Mouse (Mus musculus): ENCODE data around the gene Arhgdib. TPM values are rescaled to one million over a fixed set of nuclear protein-coding genes. Genes with fewer than 3 reads are reported as not detected.
A peak's percentile ranks its signal among the peaks of the same experiment; 100 is the strongest.
"Not testable (repeated sequence)": the region's sequence is repeated elsewhere in the genome, so short reads cannot be mapped to it uniquely, and the experiment has no call there.

Gene Arhgdib
- total RNA-seq, 2 experiments from 2014 or later, result 203 to 207 TPM

DNA sequence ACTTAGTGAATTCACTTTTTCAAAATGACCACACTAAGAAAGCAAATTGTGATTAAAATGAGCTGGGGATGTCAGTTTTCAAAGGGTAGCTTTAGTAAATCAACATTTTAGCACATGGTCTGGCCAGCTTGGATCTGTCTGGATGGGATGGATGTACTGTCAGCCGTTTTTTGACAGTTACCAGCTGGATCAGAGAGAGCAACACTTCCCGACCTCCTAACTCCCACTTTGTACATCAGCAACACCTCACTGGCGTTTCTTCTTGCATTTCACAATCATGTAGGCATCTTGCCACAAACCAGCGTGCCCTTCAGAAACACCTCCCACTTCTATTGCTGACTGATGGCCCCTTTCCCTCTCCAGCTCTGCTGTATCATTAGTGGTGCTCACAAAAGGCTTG, 43.5 kb downstream of the Arhgdib start:
- ATAC-seq (replicated peaks; ENCODE audit: low FRiP score, low TSS enrichment, poor library complexity, severe bottlenecking), result no peak

DNA sequence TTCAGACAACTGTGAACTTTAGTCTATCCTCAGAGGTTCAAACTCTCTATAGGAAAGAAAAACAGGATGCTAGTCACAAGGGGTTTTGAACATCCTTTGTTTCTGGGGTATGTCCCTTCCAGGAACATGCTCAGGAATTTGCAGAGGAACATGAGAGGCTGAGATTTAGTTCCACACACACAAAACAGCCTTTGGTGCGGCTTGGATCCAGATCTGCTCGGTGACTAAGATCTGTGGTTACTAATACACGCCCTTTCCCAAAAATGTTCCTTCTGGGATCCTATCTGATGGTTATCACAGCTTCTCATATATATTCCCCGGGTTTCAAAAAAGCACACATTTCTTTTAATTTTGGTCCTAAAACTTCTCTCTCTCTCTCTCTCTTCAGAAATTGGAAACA, 43.9 kb downstream of the Arhgdib start:
- ATAC-seq (replicated peaks; ENCODE audit: low FRiP score, low TSS enrichment, poor library complexity, severe bottlenecking), result no peak

DNA sequence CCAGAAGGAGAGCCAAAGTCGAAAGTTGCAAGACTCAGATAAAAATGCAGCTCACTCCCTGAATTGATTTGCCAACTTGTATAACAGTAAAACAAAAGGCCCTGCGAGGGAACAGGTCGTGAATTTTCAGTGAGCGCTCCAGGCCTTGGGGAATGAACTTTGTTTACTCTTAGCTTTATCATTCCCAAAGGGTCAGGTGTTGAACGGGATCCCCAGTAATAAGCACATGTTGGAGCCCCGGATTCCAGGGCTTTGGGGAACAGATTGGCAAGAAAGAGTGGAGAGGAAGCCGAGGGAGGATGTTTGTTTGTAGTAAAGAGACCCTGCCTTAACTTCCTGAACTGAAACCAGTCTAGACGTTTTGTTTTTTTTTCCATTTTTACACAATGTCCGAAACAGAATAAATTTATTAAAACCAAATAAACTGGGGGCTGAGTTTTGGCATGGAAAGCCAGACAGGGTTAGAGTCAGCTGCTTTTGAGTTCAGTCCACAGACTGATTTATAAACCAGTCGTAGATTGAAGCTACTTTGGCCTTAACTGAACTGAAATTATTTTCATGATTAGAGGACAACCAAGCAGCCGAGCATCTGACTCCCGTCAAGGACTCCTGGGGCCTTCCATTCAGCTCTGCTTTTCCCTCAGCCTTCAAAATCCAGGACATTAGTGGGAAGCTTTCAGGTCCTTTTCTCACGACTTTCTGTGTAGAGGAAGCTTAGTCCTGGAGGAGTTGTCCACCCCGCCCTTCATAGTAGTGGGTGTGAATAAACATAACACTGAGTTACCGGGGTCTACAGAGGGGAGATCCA, 47.0 kb downstream of the Arhgdib start:
- ATAC-seq (replicated peaks; ENCODE audit: low FRiP score, low TSS enrichment, poor library complexity, severe bottlenecking), result no peak

DNA sequence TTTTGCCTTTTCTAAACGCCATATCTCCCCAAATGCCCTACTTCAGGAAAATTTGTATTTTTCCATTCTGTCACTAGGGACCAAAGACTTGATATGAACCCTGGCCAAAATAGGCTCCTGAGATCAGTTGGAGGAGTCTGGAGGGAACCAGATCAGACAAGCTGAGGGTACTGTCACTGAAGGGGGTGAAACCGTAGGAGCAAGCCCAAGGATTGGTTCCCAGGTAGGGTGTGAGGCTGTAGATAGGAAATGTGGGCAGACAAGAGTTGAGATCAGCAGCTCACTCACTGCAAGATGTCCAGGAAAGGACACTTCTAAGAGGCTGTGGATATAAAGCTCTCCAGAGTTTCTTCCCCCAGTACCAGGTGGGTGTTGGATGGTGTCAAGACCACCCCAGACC, 49.7 kb downstream of the Arhgdib start:
- peak; percentile 90 for ATAC-seq (replicated peaks; ENCODE audit: low FRiP score, low TSS enrichment, poor library complexity, severe bottlenecking)

DNA sequence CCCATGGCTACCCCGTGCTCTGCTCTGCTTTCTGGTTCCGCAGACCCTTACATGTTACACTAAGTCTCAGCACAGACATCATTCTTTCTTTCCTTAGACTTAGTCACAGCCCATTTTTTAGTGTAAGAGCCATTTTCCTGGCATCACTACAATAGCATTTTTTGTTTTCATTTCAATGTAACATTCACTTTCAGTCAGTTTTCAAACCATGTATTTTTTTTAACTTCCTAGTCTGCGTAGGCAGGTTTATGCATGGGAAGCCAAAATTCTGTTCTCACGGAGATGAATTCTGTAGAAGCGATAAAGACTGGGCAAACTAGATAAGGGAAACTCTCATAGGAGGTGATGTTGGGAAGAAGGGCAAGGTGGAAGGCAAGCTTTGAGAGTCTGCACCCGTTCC, 52.1 kb downstream of the Arhgdib start:
- ATAC-seq (replicated peaks; ENCODE audit: low FRiP score, low TSS enrichment, poor library complexity, severe bottlenecking), result no peak

DNA sequence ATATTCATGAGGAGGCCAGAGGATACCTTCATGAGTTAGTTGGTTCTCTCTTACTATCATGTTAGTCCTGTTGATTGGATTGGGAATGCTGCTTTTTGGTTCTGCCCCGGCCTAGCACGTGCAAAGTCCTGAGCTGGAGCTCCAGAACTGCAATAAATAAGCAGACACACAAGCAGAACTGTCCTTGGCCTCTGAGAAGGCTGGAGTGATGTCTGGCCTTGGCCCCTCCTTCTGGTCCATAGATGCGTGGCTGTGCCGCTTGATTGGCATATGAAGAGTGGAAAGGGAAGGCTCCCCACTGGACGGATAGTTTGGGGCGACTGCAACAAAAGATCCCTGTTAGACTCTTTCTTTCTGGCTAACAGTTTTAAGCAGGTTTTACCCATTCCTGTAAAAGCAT, 52.6 kb downstream of the Arhgdib start:
- no peak for ATAC-seq (replicated peaks; ENCODE audit: low FRiP score, low TSS enrichment, poor library complexity, severe bottlenecking)

DNA sequence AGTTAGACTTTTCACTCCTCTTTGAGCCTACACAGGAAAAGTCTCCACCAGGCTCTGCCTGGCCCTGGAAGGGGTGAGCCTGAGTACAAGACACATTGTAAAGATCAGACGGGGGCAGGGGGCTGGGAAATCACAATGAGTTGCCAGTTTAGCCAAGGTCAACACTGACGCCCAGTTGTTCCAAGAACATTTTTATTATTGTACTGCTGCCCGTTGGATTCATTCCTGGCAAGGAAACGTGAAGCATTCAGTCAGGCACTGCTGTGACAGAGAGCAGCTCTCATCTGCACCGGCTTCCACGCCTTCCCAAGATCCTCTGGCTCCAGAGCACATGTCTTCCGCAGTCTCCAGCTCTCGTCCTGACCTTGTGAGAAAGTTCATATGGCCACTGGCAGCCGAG, 53.8 kb downstream of the Arhgdib start:
- ATAC-seq (replicated peaks; ENCODE audit: low FRiP score, low TSS enrichment, poor library complexity, severe bottlenecking), result no peak

DNA sequence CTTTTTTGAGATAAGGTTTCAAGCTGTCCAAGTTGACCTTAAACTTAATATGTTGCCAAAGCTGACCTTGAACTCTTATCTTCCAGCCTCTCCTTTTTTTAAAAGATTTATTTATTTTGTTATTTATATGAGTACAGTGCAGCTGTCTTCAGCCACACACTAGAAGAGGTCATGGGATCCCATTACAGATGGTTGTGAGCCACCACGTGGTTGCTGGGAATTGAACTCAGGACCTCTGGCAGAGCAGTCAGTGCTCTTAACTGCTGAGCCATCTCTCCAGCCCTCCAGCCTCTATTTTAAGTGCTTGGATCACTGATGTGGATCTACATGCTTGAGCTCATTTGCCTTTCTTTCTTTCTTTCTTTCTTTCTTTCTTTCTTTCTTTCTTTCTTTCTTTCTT, 56.9 kb downstream of the Arhgdib start:
- ATAC-seq (replicated peaks; ENCODE audit: low FRiP score, low TSS enrichment, poor library complexity, severe bottlenecking), result not testable (repeated sequence)

DNA sequence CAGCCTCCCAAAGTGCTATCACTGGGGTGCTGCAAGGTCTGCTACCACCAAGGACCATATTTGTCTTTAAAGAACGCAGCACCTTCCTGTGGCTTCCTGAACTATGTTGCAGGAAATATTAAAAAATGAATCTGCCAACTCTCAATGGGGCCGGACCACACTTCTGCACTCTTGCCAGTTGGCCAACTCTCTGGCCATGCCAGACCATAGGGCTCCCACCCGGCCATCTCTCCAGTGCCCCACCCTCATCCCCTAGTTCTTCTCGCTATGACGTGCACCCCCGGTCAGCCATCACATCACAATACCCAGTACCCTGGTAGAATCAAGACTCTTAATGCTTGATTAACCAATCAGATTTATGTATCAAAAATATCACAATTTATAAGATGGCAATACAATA, 57.7 kb downstream of the Arhgdib start:
- no peak for ATAC-seq (replicated peaks; ENCODE audit: low FRiP score, low TSS enrichment, poor library complexity, severe bottlenecking)

DNA sequence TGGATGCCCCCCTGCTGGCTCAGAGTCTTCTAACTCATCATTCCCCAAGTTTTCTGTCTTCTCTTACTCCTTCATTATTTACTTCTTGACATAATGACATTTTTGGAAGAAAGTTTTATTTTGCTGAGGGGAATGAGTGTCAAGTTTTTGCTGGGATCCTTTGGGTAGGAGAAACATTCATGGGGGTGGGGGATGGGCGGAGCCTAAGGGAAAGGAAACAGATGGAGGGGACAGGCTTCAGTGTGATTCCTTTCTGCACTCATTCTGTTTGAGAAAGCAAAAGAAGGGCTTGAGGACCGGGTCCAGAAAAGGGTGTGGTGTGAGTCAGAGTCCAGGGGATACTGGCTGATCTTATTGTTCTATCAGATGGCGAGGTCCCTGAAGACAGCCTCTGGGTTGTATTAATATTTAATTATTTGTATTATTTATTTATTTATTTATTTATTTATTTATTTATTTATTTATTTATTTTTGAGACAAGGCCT, 58.2 kb downstream of the Arhgdib start:
- no peak for ATAC-seq (replicated peaks; ENCODE audit: low FRiP score, low TSS enrichment, poor library complexity, severe bottlenecking)

DNA sequence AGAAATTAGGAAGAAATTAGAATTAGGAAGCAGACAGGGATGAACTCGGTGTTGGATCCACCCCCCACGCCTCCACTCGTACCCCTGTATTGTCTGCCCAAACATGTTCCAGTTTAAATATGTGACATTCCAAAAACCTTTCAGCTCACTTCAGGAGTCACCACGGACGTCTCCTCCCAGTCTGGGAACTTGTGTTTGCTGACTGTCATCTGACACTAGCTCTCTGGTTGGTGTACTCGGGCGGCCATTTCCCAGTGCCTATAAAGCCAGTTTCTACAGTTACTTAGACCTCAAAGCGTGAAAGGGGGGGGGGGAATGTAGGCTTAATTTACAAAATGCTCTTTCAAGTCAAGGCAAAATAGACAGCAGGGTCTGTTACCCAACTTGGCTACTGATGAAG, 60.0 kb downstream of the Arhgdib start:
- no peak for ATAC-seq (replicated peaks; ENCODE audit: low FRiP score, low TSS enrichment, poor library complexity, severe bottlenecking)

DNA sequence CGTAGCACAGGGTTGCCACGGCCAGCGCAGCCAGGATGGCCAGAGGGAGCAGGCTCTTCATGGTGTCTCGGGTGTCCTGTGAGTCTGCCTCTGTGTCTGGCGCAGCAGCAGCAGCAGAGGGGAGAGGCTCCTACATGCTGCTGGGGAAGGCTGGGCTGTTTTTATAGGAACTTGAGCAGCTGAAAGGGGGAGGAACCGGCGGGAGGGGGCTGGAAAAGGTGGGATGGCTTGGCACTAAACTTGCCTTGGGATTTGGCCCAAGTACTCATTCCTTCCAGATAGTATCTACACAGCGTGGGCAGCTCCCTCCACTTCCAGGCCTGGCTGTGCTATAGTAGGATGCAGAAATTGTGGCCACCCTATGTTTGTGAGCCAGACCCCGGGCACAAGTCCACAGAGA, 66.0 kb downstream of the Arhgdib start, which contains the start of gene Mgp:
Gene Mgp, minus strand, starts transcription at position 154 of the 400 bp plus-strand sequence.
- 0 out of 2 replicates have a peak, but pooled peaks have one; percentile 18 for ATAC-seq (replicated peaks; ENCODE audit: low FRiP score, low TSS enrichment, poor library complexity, severe bottlenecking)

DNA sequence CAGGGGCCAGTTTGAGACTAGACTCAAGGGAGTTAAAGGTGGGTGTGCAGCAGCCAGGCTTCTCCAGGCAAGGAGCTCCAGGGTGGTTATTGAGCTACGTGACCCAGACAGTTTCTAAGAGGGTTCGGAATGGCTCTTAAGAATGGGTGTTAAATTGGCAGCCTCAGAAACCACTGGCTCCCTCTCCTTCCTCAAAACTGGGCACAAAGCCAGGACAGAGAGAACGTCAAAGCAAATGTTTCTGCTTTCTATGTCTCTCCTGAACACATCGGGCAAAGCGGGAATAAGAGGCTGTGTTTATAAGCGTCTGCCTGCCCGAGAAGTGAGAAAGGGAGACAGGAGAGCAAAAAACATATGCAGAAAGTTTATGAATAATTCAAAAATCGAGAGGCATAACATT, 67.1 kb downstream of the Arhgdib start:
- no peak; the same call in 1 of the 2 replicates for ATAC-seq (replicated peaks; ENCODE audit: low FRiP score, low TSS enrichment, poor library complexity, severe bottlenecking)

Other genes with a start within 250 kb of the Arhgdib start
- not detected in 2 replicates for gene Gucy2c, start 160.1 kb downstream of the Arhgdib start, total RNA-seq (2014; fragmentation: Nextera tagmentation)
- gene Gucy2c, start 160.1 kb downstream of the Arhgdib start, total RNA-seq (2017), result not detected in 2 replicates
- gene Hist4h4, start 137.5 kb downstream of the Arhgdib start, total RNA-seq (2014; fragmentation: Nextera tagmentation), result 28.8 and 33.6 TPM in 2 replicates
- 19.2 and 39.0 TPM in 2 replicates for gene Hist4h4, start 137.5 kb downstream of the Arhgdib start, total RNA-seq (2017)
- gene H2afj, start 133.7 kb downstream of the Arhgdib start, total RNA-seq (2014; fragmentation: Nextera tagmentation), result 38.7 and 39.4 TPM in 2 replicates
- 43.2 and 73.2 TPM in 2 replicates for gene H2afj, start 133.7 kb downstream of the Arhgdib start, total RNA-seq (2017)
- 0.96 and 1.2 TPM in 2 replicates for gene BC049715, start 114.3 kb downstream of the Arhgdib start, total RNA-seq (2014; fragmentation: Nextera tagmentation)
- 1.0 and 2.5 TPM in 2 replicates for gene BC049715, start 114.3 kb downstream of the Arhgdib start, total RNA-seq (2017)
- gene Wbp11, start 113.7 kb downstream of the Arhgdib start, total RNA-seq (2014; fragmentation: Nextera tagmentation), result 122 and 137 TPM in 2 replicates
- 57.0 and 70.7 TPM in 2 replicates for gene Wbp11, start 113.7 kb downstream of the Arhgdib start, total RNA-seq (2017)
- gene Smco3, start 106.4 kb downstream of the Arhgdib start, total RNA-seq (2014; fragmentation: Nextera tagmentation), result 1.1 TPM in 1 of 2 replicates, not detected in the other
- gene Smco3, start 106.4 kb downstream of the Arhgdib start, total RNA-seq (2017), result 1.2 TPM in 1 of 2 replicates, not detected in the other
- gene Art4, start 84.2 kb downstream of the Arhgdib start, total RNA-seq (2014; fragmentation: Nextera tagmentation), result 9.9 and 10.7 TPM in 2 replicates
- gene Art4, start 84.2 kb downstream of the Arhgdib start, total RNA-seq (2017), result 26.4 and 28.1 TPM in 2 replicates
- not detected in 2 replicates for gene Mgp, start 66.1 kb downstream of the Arhgdib start, total RNA-seq (2014; fragmentation: Nextera tagmentation)
- gene Mgp, start 66.1 kb downstream of the Arhgdib start, total RNA-seq (2017), result not detected in 2 replicates
- 1.6 and 2.3 TPM in 2 replicates for gene Erp27, start 19.7 kb downstream of the Arhgdib start, total RNA-seq (2014; fragmentation: Nextera tagmentation)
- not detected in 2 replicates for gene Erp27, start 19.7 kb downstream of the Arhgdib start, total RNA-seq (2017)
- gene Pde6h, start 18.1 kb downstream of the Arhgdib start, total RNA-seq (2014; fragmentation: Nextera tagmentation), result 3.1 TPM in 1 of 2 replicates, not detected in the other
- gene Pde6h, start 18.1 kb downstream of the Arhgdib start, total RNA-seq (2017), result not detected in 2 replicates
- not detected in 2 replicates for gene Rerg, start 228.6 kb upstream of the Arhgdib start, total RNA-seq (2014; fragmentation: Nextera tagmentation)
- gene Rerg, start 228.6 kb upstream of the Arhgdib start, total RNA-seq (2017), result not detected in 2 replicates

Measured in megakaryocyte-erythroid progenitor cell, adult 5-6 weeks (primary cell).